Mouse (Mus musculus): ENCODE data around the gene Iqch. TPM values are rescaled to one million over a fixed set of nuclear protein-coding genes. Genes with fewer than 3 reads are reported as not detected.

Gene Iqch
- total RNA-seq, 4 experiments from 2014 or later = 0.07 to 0.12 (median 0.10) TPM

DNA sequence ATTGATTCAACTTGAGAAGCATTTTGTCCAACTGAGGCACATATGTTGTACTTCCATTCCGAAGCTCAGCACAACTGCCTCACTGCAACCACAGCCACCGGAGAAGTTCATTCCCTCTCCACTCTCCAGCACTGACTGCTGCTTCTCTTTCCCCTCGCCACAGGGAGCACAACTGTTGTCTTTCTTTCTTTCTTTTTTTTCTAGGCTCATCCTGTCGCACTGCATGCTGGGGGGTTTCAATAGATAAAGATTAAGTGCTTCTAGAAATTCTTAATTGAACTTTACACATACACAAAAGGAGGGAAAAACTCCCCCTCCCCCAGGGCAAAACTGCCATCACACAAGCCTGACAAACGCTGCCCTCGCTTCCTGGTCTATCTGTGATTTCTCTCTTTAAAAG lies 113.1 kb downstream of the Iqch start:
- no peak for DNase-seq

DNA sequence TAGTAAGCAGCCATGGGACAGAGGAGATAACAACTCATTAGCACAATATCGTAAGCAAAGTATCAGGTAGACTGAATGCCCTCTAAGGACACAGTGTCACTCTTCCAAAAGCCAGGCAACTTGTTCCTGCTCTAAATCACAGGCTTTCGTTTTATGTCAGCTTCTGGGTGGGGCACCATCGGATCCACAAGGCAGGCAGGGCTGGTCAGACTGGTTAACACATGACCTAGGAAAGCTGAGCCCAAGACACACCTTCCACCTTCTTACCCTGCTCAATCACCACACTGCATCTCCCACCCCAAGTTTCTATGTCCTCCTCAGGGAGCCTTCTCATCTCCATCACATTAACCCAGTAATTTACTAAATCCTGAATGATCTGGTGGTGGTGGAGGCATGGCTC lies 136.7 kb downstream of the Iqch start:
- DNase-seq = no peak

DNA sequence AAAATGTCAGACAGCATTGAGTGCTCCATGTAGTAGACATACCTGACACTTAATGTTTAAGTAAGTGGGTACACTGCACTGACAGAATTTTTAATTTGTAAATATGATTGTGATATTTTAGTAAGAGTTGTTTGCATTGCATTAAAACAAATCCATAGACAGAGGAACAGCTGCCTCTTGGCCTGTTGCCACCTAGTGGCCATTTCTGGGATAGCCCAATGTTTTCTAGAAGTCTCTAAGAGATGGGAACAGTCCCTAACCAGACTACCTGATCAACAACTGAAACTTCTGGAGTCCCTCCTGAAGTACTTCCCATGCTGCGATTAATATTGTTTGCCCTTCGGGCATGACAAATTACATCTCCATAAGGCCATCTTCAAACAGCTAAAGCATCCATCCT lies 140.0 kb downstream of the Iqch start:
- peak; percentile 37 for DNase-seq

DNA sequence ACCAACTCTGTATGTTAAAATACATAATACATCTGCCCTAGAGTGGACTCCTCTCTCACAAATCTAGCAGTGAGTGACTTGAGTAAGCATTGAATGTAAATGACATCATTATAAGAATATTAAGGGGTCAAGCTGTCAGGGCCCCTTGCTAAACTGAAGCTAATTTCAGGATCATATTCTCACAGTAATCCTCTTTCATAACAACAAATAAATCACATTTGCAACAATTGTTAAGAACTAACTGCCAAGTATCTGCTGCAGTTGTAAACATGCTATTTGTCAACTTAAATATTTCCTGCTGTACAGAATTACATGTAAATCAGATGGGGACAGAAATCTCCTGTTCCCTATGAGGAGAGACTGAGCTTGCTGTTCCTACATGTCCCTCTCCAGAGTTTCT lies 145.9 kb downstream of the Iqch start:
- no peak for DNase-seq

DNA sequence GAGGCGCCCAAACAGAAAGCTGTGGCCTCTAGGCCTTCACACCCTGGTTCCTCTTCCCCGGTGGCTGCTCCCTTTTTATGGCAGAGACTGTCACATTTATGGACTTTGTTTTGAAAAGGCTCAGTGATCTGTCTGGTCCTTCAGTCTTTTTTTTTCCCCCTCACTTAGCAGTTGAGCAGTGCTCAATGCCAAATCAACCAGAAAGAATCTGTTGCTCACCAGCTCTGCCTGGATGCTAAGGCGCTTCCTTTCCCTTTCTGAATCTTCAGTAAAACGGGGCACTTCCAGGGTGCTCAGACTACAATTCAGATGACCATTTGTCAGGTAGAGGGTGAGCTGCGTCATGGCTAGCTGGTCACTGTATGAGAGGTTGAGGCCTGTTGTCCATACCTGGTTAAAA lies 148.0 kb downstream of the Iqch start:
- DNase-seq = no peak

DNA sequence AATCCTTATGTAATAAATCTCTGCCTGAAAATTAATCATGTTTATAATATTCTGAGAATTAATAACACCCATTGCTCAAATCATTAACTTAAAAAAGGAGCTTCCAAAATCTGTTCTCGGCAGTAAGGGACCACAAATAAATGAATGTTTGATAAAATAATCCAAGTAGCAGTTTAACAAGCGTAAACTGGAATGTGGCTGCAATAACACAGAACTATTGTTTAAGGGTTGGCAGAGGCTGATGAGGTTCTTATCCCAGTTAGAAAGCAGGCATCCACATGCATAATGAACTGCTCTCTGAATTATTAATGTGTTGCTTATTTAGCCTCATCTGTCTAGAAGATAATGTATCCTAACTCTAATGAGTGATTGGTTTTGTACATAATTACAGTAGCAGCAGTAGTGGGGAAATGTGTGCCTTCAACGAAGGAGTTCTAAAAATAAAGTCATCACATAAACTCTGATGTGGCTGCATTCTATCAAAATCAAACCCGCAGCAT lies 151.7 kb downstream of the Iqch start:
- no peak for DNase-seq

DNA sequence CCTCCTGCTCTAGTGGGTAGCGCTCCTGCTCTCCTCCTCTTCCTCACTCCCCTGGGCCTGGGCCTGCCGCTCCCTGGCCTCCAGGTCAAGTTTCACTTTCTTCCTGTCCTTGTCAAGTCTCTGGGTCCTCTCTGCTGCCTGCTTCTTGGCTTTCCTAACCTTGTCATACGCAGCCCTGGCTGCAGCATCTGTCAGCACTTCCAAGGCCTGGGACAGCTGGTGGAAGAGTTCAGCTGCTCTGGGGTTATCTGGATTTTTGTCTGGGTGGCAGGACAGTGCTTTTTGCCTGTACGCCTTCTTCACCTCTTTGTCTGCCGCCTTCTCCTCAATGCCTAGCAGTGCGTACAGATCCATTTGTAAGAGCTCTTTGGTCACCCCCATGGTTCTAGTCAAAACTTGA lies 158.6 kb downstream of the Iqch start:
- DNase-seq = no peak

DNA sequence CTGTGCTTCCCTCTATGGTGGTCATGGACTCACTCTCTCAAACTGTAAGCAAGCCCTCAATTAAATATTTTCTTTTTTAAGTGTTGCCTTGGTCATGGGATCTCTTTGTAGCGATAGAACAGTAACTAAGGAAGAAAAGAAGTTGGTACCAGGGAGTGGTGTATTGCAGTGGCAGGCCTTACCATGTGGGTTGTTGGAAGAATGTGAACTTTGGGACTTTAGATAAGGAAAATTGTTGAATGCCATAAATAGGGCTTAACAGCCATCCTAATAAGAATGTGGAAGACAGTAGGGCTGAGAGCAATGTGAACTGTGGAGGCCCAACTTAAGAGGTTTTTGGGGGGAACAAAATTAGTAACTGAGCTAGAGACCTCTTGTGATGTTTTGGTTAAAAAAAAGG lies 171.6 kb downstream of the Iqch start:
- no peak for DNase-seq

GRCm38 (mm10) chr9:63421096-63421736 lies 181.1 kb downstream of the Iqch start:
- DNase-seq = no peak

DNA sequence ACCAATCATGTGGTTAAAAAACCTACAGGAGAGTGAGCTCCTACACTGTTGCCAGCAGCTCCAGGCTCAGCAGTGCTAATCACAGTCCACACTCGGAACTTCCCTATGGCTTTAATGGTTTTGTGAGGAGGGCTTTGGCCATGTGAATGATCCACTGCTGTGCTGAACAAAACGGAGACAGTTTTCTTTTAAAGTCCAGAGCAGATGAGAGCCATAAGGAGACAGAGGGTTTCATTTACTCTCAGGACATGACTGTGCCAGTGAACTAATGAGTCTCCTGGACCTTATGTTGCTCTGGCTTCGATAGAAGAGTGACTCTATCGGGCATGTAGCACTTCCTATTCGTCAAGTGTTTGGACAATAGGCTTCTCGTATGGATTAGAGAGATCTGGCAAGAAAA lies 181.9 kb downstream of the Iqch start:
- no peak for DNase-seq

- no peak for DNase-seq
These were observed 202.1 kb downstream of the Iqch start for GRCm38 (mm10) chr9:63400176-63400575.

- no peak for DNase-seq
These were observed 202.9 kb downstream of the Iqch start for GRCm38 (mm10) chr9:63399463-63399815.

DNA sequence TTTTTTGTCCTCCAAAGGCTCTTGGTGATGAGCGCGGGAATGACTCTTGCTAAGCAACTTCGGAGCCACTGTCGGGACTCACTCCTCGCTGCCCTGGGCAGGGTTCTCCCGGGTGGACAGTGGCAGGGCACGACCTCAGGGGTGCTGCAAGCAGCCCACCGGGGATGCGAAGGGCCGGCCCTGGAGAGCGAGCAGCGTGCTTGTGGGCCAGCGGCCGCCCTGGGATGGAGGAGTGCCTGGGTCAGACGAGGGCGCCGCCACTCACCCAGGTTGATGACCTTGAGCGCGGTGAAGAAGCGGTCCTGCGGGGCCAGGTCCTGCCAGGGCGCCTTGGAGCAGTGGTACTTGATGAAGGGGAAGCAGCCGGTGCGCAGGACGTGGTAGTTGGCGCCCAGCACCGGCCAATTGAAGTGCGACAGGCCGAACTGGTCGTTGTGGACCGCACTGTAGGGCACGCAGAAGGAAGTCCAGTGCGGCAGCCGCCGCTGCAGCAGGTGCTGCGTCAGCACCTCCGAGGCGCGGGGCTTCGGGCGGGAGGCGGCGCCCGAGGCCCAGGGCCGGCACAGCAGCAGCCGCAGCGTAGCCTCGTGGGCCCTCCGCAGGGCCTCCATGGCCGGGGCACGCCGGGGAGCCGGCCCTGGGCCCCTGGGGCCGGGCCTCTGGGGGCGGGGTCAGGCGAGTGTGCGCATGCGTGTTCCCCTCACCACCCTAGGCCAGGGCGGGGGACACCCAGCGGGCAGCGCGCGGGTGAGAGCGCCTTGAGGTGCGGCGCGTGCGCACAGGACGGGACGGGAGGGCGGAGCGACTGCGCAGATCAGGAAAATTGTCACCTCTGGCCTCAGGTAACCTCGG lies 203.5 kb downstream of the Iqch start, which contains the start of gene 2300009A05Rik:
Gene 2300009A05Rik (minus strand): TSS at position 636 of the 852 bp plus-strand sequence.
- DNase-seq = peak; percentile 95

DNA sequence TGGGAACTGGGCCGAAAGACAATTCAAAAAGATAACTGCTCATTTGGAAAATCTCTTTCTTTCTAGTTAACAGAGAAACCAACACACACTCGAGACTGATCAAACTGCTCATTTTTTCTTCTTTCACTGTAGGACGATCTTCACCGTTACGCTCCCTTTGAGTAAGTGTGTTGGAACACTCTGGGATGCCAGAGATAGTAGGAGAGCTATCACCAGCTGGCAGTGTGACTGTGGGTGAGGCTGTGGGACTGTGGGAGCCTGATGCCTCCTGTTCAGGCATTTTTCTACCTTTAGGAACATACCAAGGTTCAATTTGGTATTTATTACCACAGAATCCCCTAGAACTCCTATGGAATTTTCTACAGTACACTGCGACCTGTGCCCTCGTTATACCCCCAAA lies 206.7 kb downstream of the Iqch start:
- no peak for DNase-seq

GRCm38 (mm10) chr9:63391307-63391706 lies 211.0 kb downstream of the Iqch start:
- DNase-seq = no peak

DNA sequence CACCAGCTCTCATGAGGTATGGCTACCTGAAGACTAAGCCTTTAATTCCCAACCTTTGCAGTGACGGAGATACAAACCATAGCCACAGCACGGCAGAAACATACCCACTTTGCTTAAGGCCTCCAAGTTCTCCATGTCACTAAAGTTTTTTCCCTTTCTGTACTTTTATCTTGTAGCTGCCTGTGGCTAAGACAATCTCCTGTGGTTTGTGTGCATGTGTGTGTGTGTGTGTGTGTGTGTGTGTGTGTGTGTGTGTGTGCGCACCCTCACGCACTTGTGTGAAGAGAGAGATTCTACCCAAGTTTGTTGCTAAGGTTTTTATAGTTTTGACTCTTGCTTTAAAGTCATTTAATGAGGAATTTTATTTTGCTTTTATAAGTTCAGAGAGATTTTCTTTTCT lies 219.5 kb downstream of the Iqch start:
- DNase-seq = no peak

GRCm38 (mm10) chr9:63380326-63380725 lies 222.0 kb downstream of the Iqch start:
- DNase-seq = no peak

DNA sequence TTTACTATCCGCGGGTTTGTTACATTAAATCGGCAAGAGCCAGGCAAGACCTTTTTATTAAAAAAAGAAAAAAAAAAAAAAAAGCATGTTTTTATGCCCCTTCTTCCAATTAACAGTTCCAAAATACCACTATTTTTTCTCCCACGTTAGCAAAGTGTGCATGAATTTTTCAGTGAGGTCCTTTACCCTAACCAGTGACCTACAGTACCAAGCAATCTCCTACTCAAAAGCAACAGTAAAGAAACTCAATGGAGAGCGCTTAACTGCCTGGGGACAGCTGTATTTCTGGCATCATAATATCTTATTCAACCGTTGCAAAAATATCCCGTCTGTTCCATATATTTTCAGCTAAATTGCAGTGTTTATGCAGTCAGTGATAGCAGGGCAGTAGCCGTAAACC lies 224.1 kb downstream of the Iqch start:
- DNase-seq = no peak

- DNase-seq = peak; percentile 87
These were observed 224.8 kb downstream of the Iqch start, which contains the start of gene Map2k5 for GRCm38 (mm10) chr9:63377270-63378142. Gene Map2k5 (minus strand): TSS chr9:63377902.

DNA sequence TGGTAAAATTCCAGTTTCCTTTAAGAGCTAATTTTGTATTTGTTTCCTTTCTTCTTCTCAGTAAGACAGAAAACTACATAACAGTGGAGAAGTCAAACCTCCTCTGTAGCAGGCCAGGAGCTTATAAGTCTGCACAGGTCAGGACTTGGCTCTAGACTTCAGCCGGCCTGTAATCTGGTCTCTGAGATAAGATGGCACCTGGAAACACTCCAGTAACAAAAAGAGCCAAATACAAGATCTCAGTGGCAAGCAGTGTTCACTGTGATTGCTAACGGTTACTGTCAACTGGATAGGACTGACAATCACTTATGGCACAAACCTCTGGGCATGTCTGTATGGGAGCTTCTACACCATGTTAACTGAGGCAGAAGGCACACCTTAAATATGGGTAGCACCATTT lies 229.0 kb downstream of the Iqch start:
- no peak for DNase-seq

- DNase-seq = no peak
These were observed 229.8 kb downstream of the Iqch start for GRCm38 (mm10) chr9:63372541-63372940.

All from adrenal gland, adult 8-10 months (tissue).